Mouse (Mus musculus) adrenal gland, adult 2 months (tissue): ENCODE measurements at regions not wholly inside any gene's neighbourhood (a gene's known extent, or its start where the extent isn't known, plus 50 kb on each side); places are given as distances from the start of the nearest gene placed in this dataset.
A peak's percentile ranks its signal among the peaks of the same experiment; 100 is the strongest.

Experiments used
- DNase-seq: peaks from one replicate; pipeline ENCODE4 v3.0.0; 2021

DNA sequence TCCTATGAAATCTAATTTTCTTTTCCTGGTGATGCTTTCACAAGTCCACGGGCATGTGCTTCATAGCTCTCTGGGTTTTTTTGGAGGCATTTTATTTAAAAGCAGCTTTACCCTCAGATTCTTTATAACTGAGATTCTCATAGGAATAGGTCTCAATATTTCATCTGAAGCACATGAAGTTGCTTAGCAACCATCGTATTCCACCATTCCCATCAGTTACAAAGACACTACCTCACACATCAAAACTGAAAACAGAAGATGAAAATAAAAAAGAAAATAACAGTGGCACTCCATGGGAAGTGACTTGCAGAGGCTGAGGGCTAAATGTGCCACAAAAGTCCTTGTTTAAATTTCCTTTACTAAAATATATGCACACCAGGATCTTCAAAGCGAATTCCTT, 384.0 kb upstream of the 1700015G11Rik start:
- no peak for DNase-seq

DNA sequence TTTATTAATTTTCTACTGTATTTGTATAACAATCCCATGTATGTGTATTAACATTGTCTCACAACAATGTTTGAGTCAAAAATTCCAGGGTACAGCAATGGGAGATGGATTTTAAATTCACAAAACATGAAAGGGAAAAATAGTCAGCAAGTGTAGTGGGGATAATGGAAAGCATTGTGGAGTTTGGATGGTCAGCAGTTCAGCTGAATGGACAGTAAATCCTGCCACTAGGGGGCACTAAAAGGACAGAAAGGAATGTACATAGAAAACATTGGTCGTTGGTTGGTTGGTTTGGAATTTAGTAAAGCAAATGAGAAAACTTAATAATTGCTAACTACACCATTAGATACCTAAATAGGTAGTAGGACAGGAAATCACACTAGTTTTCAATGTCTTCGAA, 376.3 kb upstream of the 1700015G11Rik start:
- peak; percentile 36 for DNase-seq
